Mouse (Mus musculus) stomach, postnatal 0 days (tissue): ENCODE results near the gene 1700067K01Rik. TPM values are rescaled to one million over a fixed set of nuclear protein-coding genes. Genes with fewer than 3 reads are reported as not detected.

Experiments
- ATAC-seq: fragments of 200-750 bp; cut with Nextera tagmentation; 2 replicates; pipeline ENCODE4 v1.8.0; 2017; ENCODE audit not compliant: low FRiP score, low TSS enrichment
- DNase-seq: peaks from one replicate; pipeline ENCODE4 v3.0.0-alpha.2; 2016; ENCODE audit warnings: low spot score
- H3K27ac ChIP-seq: fragments of 300-500 bp; sonication (generic); replicated peaks from 2 replicates; pipeline ENCODE4 v1.5.1; 2014; ENCODE audit warnings: mild to moderate bottlenecking, control low read depth
- H3K27me3 ChIP-seq: fragments of 300-500 bp; sonication (generic); 2 replicates; pipeline ENCODE4 v1.6.1; 2014; ENCODE audit warnings: low read length; ENCODE audit not compliant: control insufficient read depth, insufficient read depth
- H3K36me3 ChIP-seq: fragments of 300-500 bp; sonication (generic); 2 replicates; pipeline ENCODE4 v1.6.1; 2014; ENCODE audit warnings: low read length, mixed read lengths; ENCODE audit not compliant: control insufficient read depth, insufficient read depth
- H3K4me1 ChIP-seq: fragments of 300-500 bp; sonication (generic); replicated peaks from 2 replicates; pipeline ENCODE4 v1.6.1; 2014; ENCODE audit warnings: antibody characterized with exemption; ENCODE audit not compliant: control insufficient read depth, insufficient read depth
- H3K4me2 ChIP-seq: fragments of 300-500 bp; sonication (generic); replicated peaks from 2 replicates; pipeline ENCODE4 v1.6.1; 2014; ENCODE audit warnings: low read depth, mild to moderate bottlenecking, control low read depth, moderate library complexity
- H3K4me3 ChIP-seq: fragments of 300-500 bp; sonication (generic); 2 replicates; pipeline ENCODE4 v1.5.1; 2014; ENCODE audit warnings: low read depth, low read length, control low read depth
- H3K9ac ChIP-seq: fragments of 300-500 bp; sonication (generic); 2 replicates; pipeline ENCODE4 v1.6.1; 2014; ENCODE audit warnings: mild to moderate bottlenecking, low read length, control low read depth, mixed read lengths
- H3K9me3 ChIP-seq: fragments of 300-500 bp; sonication (generic); 2 replicates; pipeline ENCODE4 v1.6.1; 2016; ENCODE audit warnings: low read length; ENCODE audit not compliant: control insufficient read depth
- CTCF ChIP-seq: IDR thresholded peaks from 2 replicates; pipeline ENCODE4 v1.5.1; 2016; ENCODE audit warnings: antibody characterized with exemption, low read depth, mild to moderate bottlenecking, moderate library complexity
- EP300 ChIP-seq: optimal IDR thresholded peaks from 2 replicates; pipeline ENCODE3; 2016; ENCODE audit warnings: antibody characterized with exemption
- WGBS: fragments of 180-500 bp; shearing (Covaris S2); extraction: QIAGEN DNeasy Blood & Tissue Kit; methylation state at CpG from one replicate; pipeline ENCODE4 v1.1.7; 2014; 5-methylcytosine and 5-hydroxymethylcytosine counted together
- polyA plus RNA-seq: library from polyadenylated mRNA; unstranded; fragments of >200 nt; fragmentation: Nextera tagmentation; extraction: Ambion mirVana; gene quantifications from 2 replicates; pipeline ENCODE4 v1.2.1, GENCODE M21; 2015

Gene 1700067K01Rik
- polyA plus RNA-seq, 1 experiment from 2014 or later, result 0.36 TPM

- peak within 1 kb of the TSS; percentile 27 for H3K4me2 ChIP-seq
- H3K36me3 ChIP-seq, result no peaks in the 10 kb centered on the region
- no peaks in the 10 kb centered on the region for H3K9me3 ChIP-seq
- H3K27me3 ChIP-seq, result peaks cover 2% of the 10 kb centered on the region; the same call in 1 of the 2 replicates
- peak within 1 kb of the TSS; percentile 18; the same call in 1 of the 2 replicates for H3K9ac ChIP-seq
- DNase-seq, result peak; percentile 84
- ATAC-seq, result peak; percentile 70
- no peak within 1 kb of the TSS for H3K27ac ChIP-seq
- H3K4me3 ChIP-seq, result no peak within 1 kb of the TSS
- peaks cover 13% of the 10 kb centered on the region for H3K4me1 ChIP-seq
- WGBS, result 13% methylated on average over 18 of the region's 18 CpGs
- TF ChIP-seq CTCF (peak; percentile 37), EP300 (no peak)
Observed at GRCm38 (mm10) chr8:84021096-84021495, 19.8 kb downstream of the 1700067K01Rik start, which contains the start of gene Palm3. Gene Palm3 (plus strand): TSS chr8:84021471.

- H3K9ac ChIP-seq, result peak overlapping the region; percentile 18; the same call in 1 of the 2 replicates
- 47% methylated on average over 12 of the region's 12 CpGs for WGBS
- 0 out of 2 replicates have a peak, but pooled peaks have one; percentile 2 for ATAC-seq
Observed at GRCm38 (mm10) chr8:84021569-84021968, 20.3 kb downstream of the 1700067K01Rik start.

GRCm38 (mm10) chr8:84023085-84023484 is 21.8 kb downstream of the 1700067K01Rik start:
- H3K9me3 ChIP-seq, result no peaks in the 10 kb centered on the region
- TF ChIP-seq EP300, result no peak
- TF ChIP-seq CTCF, result no peak
- H3K27me3 ChIP-seq, result peaks cover 2% of the 10 kb centered on the region; the same call in 1 of the 2 replicates
- H3K9ac ChIP-seq, result no peak overlapping the region
- no peak overlapping the region for H3K4me3 ChIP-seq
- WGBS, result 2% methylated on average over 5 of the region's 5 CpGs
- DNase-seq (peak; percentile 46), ATAC-seq (no peak)
- no peaks in the 10 kb centered on the region for H3K36me3 ChIP-seq
- peaks cover 13% of the 10 kb centered on the region for H3K4me1 ChIP-seq
- H3K27ac ChIP-seq, result no peak overlapping the region
- H3K4me2 ChIP-seq, result no peak overlapping the region

More at GRCm38 (mm10) chr8:84021569-84021968, 20.3 kb downstream of the 1700067K01Rik start:
- Histone ChIP-seq H3K4me2 (no peak overlapping the region), H3K36me3 (no peaks in the 10 kb centered on the region), H3K27ac (no peak overlapping the region), H3K4me1 (peaks cover 13% of the 10 kb centered on the region), H3K9me3 (no peaks in the 10 kb centered on the region), H3K27me3 (peaks cover 2% of the 10 kb centered on the region; the same call in 1 of the 2 replicates), H3K4me3 (no peak overlapping the region)
- no peak for TF ChIP-seq CTCF
- no peak for DNase-seq

DNA sequence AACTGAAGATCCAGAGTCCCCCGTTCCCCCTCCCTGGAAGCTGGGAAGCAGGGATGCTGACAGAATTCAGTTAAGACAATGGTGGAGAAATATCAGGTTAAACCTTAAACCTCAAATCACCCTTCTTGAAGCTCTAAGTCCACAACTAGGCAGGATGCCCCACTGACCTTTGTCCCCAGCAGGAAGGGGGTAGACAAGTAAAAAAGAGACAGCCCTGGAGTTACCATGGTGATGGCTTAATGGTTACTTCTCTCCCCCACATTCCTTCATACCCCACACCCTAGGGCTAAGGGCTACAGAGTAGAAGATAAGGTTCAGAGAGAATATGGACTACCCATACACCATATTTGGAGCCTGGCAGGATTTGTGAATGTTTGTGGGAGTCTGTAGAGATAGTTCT is 22.3 kb downstream of the 1700067K01Rik start:
- no peak overlapping the region for H3K4me2 ChIP-seq
- H3K27ac ChIP-seq, result no peak overlapping the region
- WGBS, result 71% methylated on average over 1 of the region's 1 CpGs
- peaks cover 2% of the 10 kb centered on the region; the same call in 1 of the 2 replicates for H3K27me3 ChIP-seq
- H3K4me1 ChIP-seq, result peaks cover 13% of the 10 kb centered on the region
- DNase-seq (no peak), ATAC-seq (no peak)
- no peak overlapping the region for H3K9ac ChIP-seq
- H3K36me3 ChIP-seq, result no peaks in the 10 kb centered on the region
- TF ChIP-seq CTCF, result no peak
- TF ChIP-seq EP300, result no peak
- H3K4me3 ChIP-seq, result no peak overlapping the region
- no peaks in the 10 kb centered on the region for H3K9me3 ChIP-seq

DNA sequence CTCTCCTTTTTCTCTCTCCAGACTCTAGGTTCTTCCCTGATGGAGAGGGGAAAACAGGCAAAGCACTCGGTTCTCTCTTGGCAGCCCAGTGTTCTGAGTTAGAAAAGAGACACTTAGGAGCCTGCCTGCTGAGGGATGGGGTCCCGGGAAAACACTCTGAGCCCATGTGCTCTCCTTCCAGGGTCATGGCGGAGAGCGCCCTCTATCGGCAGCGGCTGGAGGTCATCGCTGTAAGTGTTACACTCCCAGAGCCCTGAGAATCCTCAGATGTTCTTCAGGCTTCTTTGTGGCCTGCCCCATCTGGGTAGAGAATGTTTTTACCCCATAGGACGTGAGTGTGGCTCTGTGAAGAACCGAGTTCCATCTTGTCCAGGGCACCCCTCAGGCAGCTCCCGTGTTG is 22.9 kb downstream of the 1700067K01Rik start:
- H3K4me2 ChIP-seq, result no peak overlapping the region
- DNase-seq (peak; percentile 65), ATAC-seq (no peak)
- H3K36me3 ChIP-seq, result no peaks in the 10 kb centered on the region
- H3K4me1 ChIP-seq, result peaks cover 13% of the 10 kb centered on the region
- TF ChIP-seq CTCF (peak; percentile 75), EP300 (no peak)
- H3K4me3 ChIP-seq, result no peak overlapping the region
- H3K9ac ChIP-seq, result no peak overlapping the region
- peaks cover 2% of the 10 kb centered on the region; the same call in 1 of the 2 replicates for H3K27me3 ChIP-seq
- no peak overlapping the region for H3K27ac ChIP-seq
- WGBS, result 18% methylated on average over 10 of the region's 10 CpGs
- H3K9me3 ChIP-seq, result no peaks in the 10 kb centered on the region

DNA sequence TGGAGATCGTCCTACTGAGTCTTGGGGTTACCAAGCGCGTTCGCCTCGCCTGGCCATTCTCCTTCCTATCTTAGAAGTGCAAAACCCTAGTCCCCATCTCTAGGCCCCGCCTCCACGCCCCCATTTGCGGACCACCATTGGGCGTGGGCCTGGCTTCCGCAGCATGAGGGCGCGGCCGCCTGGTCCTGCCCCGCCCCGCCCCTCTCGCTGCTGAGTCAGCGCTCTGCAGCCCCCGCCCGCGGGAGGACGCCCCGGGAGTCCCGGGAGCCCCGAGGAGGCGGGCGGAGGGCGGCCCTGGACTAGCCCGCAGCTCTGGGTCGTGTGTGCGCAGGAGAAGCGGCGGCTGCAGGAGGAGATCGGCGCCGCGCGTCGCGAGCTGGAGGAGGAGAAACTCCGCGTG is 24.6 kb downstream of the 1700067K01Rik start:
- H3K36me3 ChIP-seq, result no peaks in the 10 kb centered on the region
- no peaks in the 10 kb centered on the region for H3K9me3 ChIP-seq
- 2% methylated on average over 41 of the region's 41 CpGs for WGBS
- DNase-seq (peak; percentile 71), ATAC-seq (peak; percentile 55; the same call in 1 of the 2 replicates)
- peak overlapping the region; percentile 74 for H3K4me2 ChIP-seq
- peaks cover 13% of the 10 kb centered on the region for H3K4me1 ChIP-seq
- H3K9ac ChIP-seq, result peak overlapping the region; percentile 31; the same call in 1 of the 2 replicates
- H3K4me3 ChIP-seq, result peak overlapping the region; percentile 40
- peaks cover 2% of the 10 kb centered on the region; the same call in 1 of the 2 replicates for H3K27me3 ChIP-seq
- TF ChIP-seq CTCF (no peak), EP300 (no peak)
- H3K27ac ChIP-seq, result no peak overlapping the region
